Mouse (Mus musculus) gastrocnemius, postnatal 4 days (tissue): Measurements from ENCODE around the gene Bri3bp. TPM values are rescaled to one million over a fixed set of nuclear protein-coding genes. Genes with fewer than 3 reads are reported as not detected.
A peak's percentile ranks its signal among the peaks of the same experiment; 100 is the strongest.
"Not testable (repeated sequence)": the region's sequence is repeated elsewhere in the genome, so short reads cannot be mapped to it uniquely, and the experiment has no call there.

Source experiments
- DNase-seq, 2 experiments: peaks; one replicate each; pipeline ENCODE4 v3.0.0; 2021 to 2022; ENCODE audit warnings: low spot score in 2 of 2, mixed read lengths in 2 of 2
- total RNA-seq, 2 experiments: library from RNA; stranded (reverse); gene quantifications; 2 replicates each; pipeline ENCODE4 v1.2.3; 2021

Gene Bri3bp
- total RNA-seq, 2 experiments from 2014 or later, result 10.4 to 12.0 TPM

DNA sequence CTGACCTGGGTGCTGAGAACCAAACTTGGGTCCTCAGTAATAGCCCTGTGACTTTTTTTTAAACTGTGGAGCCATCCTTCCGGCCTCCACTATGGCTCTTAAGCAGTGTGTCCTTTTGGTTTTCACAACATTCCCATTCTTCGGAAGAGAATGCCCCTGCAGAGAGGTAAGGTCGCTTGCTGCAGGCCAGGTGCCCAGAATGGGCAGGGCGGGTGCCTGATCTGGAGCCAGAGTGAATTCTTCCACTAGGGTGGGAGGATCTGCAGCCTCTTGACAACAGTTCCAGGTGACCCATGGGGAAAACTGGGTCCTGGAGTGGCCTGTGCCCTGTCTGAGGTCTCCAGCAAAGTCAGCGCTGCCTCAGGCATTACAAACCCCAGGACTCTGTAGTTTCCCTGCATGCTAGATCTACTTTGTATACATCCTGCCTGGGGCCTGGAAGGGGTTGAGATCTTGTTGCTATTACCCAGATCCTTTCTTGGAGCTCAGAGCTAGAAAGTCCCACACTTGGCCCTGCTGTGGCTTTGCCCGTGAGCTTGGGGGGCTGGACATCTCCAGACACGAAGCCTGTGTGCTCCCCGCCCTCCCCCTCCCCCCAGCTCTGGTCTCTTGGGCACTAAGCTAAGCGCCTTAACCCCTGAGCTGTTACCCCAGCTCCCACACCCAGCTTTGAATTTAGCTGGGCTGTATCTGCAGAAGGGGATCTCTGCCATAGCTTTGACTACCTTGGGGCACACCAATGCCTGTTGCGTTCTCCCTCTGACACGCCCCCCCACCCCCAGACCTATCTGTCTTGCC is 39.3 kb downstream of the Bri3bp start:
- DNase-seq, result no peak

DNA sequence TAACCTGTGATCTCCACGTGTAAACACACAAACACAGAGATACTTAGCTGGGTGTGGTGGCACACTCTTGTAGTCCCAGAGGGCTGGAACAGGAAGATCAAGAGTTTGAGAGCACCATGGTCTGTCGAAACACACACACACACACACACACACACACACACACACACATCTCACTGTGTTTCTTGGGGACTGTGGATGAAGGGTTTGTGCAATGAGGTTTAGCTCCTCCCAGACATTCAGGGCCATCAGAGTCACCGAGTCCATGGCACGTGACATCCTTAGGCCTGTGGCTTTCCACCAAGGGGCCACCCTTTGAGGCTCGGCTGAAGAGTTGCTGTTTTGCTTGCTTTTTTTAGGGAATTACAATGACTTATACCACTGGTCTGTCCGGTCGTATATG is 41.1 kb downstream of the Bri3bp start:
- no peak for DNase-seq

DNA sequence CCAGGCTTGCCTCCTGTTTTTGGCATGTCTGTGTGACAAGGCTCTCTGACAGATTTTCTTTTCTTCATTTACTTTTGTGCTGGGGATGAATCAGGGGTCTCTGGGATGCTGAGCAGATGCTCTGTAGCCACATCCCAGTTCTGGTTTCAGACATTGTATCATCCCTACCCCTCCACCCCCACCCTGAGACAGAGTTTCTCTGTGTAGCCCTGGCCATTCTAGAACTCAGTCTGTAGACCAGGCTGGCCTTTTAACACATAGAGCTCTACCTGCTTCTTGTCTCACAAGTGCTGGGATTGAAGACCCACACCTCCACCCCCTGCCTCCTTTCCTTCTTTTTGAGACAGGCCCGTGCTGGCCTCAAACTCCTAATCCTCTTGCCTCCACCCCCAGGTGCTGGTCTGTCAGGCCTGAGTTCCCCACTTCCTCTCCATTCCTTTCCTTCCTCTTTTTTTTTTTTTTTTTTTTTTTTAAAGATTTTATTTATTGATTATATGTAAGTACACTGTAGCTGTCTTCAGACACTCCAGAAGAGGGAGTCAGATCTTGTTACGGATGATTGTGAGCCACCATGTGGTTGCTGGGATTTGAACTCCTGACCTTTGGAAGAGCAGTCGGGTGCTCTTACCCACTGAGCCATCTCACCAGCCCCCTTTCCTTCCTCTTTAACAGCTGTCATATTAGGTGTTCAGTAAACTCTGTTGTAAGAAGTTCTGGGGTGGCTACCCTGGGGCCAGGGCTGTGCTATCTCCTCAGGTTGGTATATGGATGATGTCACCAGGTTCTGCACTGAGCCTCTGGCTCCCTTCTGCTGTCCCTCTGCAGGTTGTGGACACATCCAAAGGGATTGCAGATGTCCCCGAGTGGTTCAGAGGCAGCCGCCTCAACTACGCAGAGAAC is 42.6 kb downstream of the Bri3bp start:
- DNase-seq, result no peak

DNA sequence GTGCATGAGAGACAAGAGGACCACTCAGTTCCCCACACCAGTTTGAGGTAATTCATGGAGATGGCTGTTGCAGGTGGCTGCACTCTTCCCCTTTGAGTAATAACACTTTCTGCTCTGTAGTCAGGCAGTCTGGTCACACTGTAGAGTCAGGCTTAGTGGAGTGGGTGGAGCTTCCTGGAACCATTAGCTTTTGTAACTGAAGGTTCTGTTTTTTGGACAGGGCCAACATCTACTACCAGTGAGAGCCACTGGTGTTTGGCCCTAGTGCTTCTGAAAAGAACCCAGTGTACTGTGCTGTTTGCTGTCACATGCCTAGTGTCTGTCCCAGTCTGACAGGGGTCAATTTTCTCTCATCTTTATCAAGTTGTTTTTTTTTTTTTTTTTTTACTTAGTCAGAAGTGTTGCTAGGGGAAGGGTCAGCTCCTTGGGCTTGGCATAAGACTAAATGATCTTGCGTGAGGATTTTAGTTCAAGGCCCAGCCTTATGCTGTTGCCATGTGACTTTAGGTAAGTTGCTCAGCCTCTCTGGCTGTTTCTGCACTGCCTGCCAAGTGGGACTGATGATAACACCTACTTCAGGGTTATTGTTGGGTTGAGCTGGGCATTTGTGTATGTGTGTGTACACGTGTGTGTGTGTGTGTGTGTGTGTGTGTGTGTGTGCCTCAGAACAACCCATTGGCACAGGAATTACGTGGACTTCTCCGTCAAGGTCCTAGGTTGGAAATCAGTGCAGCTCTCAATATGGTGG is 43.8 kb downstream of the Bri3bp start:
- DNase-seq, result no peak

DNA sequence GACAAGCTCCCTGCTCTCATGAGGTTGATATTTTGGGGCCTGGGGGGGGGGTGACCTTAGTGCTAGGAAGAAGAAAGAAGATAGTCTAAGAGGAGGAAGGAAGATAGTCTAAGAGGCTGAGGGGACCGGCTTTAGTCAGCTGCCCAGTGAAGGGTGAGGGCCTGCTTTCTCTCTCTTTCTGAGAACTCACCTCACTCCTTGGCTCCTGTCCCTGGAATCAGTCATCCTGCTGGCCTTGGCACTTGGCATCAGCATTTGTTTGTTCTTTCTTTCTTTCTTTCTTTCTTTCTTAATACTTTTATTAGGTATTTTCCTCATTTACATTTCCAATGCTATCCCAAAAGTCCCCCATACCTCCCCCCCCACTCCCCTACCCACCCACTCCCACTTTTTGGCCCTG is 44.7 kb downstream of the Bri3bp start:
- DNase-seq, result no peak

DNA sequence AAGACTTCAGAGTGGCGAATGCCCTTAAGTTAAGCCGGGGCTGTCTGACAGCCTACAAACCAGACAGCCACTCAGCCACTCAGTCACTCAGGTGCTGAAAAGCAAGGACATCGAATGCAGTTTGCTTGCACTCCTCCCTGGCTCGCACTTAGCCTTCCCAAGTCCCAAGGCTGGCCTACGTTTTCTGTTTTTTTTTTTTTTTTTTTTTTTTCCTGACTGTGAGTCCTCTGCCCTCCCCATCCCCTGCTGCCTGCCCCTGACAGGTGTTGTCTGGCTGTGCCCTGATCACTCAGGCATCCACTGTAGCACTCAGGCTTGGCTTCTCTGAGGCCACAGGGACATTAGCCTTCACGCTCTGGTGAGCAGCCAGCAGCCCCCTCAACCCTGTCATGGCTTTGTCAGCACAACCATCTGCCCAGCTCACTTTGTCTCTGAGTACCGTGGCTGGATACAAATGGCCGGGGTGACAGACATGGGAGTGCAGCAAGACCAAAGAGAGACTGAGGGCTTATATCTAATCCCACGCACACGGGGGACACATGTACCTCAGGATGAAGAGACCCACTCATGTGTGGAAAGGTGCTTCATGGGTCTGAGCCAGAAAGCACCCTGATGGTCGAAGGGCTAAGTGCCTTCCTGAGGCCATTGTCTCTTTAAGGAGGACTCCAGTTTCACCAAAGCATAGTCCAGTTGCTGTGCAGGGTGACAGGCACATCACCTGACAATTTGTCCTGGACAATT is 46.2 kb downstream of the Bri3bp start:
- DNase-seq, result no peak

DNA sequence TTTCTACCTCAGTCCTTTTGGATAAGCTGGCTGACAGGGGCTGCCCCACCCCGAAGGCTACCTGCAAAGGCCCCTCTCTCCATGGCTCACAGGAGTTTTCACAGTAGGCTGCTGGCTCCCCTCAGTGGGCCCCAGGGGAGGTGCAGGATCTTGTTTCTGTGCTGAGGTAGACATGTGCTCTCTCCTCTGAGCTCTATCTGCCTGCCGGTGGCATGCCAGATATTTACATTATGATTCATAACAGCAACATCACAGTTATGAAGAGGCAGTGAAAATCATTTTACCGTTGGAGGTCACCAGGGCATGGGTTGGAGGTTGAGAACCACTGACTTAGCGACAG is 46.7 kb downstream of the Bri3bp start:
- no peak for DNase-seq

DNA sequence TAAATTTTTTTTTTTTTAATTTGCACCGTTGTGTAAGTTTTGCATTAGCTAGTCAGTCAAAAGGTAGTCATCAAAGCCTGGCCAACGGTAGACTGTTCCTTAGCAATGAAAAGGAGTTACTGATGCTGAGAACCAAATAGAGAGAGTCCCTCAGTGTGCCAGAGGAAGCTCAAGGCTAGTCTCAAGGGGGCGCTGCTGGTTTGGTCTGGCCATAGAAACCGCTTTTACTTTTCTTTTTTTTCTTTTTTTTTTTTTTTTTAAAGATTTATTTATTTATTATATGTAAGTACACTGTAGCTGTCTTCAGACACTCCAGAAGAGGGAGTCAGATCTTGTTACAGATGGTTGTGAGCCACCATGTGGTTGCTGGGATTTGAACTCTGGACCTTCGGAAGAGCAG is 47.6 kb downstream of the Bri3bp start:
- DNase-seq, result not testable (repeated sequence)

DNA sequence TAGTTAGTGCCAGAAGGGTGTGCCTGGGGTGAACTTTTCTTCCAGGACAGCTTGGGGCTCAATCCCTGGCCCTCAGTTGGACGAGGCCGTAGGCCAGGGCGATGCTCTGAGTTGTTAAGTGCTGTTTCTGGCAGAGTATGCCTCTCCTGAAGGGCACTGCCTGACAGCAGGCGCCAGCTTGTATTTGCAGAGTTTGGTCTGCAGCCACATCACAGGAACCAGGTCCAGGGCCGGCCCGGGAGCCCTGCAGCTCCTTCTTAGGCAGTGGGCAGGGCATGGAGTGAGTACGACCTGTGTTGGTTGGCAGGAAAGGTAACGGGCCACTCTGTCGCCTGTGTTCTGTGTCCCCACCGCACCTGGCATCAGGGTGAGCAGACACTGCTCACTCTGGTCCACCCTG is 49.7 kb downstream of the Bri3bp start:
- DNase-seq, result no peak

DNA sequence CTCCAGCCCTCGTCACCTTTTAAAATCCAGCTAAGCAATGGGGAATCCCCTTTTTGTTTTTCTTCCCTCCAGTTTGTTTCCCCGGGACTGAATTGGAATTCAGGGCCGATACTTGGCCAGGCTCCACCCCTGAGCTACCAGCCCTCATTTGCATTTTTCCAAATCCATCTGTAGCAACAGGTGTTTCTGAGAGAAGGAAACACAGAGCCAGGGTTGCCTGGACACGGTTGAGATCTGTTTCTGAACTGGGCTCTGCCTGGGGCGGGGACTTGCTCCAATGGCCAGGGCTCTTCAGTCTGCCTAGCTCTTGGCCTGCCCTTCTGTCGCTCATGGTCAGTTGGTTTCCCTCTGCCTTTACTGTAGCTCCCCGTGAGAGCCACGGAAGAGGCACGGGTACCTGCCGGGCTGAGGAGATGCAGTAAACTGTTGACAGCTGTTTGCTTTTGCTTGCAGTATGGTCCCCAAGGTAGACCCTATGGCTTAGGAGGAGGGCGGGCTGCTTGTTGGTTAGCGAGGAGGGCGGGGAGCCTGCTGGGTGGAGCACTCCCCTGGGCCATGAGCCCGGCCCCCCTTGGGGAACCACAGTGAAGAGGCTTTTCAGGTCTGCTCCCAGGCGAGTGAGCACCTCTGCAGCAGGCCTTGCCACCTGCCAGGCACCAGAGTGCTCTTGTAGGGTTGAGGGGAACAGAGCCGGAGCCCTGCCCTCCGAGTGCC is 51.2 kb downstream of the Bri3bp start:
- no peak for DNase-seq

DNA sequence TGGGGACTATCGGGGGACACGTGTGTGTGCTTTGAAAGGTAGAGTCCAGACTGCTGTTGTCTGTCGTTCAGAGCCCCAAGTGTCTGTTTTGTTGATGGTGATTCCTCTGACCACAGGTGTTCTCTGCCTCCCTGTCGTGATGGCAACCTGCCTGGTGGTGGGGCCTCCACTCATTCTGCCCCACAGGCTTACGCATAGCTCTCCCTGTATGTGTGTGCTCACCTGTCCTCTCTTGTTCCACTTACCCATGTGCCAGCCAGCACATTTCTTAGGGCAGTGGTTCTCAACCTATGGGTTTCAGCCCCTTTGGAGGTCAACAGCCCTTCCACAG is 51.7 kb downstream of the Bri3bp start:
- DNase-seq, result no peak

DNA sequence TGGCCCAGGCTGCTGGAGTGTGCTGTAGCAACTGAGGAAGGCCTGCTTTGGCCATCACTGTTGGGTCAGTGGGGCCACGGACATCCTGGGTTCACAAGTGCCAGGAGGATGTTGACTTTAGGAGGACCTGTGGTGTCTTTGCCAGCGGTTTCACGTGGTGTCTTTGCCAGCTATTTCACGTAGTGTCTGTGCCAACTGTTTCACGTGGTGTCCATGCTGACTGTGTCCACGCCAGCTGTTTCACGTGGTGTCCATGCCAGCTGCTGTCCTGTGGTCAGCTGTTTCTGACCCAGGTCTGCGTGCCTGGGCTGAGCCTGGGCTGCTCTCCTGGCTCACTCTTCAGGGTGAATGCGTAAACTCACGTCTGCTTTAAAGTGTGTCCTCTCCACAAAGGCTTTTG is 54.3 kb downstream of the Bri3bp start:
- no peak for DNase-seq

DNA sequence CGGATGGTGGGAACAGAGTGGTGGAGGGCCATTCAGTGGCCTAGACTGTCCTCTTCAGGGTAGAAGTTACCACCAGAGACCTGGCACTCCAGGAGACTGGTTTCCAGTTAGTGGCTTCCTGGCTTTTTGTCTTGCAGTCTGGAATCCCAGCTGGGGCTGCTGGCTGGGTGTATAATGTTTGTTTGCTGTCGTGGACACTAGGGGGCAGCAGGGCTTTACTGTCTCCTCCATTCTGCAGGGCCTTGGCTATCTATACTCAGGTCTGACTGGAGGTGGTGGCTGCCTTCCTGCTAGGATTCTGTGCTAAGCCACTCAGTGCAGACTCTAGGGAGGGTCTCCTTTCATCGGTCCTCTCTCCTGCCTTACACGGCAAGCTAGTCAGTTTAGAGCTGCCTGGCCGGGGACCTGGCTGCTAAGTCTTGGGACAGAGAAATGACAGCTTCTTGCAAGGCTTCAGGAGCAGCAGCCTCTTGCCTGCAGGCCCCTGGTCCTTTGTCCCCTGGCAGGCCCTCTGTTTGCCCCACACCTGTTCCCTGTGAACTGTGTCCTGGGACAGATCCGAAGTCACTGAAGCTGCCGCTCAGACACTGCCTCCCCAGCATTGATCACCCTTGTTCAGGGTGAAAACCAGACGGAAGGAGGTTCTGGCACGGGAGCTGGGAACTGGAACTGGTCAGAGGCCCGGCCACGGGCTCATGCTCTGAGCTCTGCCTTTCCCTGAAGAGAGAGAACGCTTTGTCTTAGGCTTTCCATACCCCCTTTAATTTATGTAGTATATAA is 56.6 kb downstream of the Bri3bp start:
- peak in 1 of 2 experiments; percentile 55 for DNase-seq

DNA sequence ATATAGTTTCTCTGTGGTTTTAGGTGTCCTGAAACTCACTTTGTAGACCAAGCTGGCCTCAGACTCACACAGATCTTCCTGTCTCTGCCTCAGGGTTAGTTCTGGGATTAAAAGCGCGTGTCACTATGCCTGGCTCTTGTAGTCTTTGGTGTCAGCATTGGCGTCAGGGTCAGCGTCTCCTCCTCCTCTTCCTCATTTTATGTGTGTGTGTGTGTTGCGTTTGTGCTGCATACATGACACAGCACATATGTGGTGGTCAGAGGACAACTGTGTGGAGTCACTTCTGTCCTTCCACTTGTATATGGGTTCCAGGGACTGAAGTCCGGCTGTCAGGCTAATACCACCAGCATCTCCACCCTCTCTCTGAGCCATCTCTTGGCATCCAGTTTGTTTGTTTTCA is 60.1 kb downstream of the Bri3bp start:
- no peak for DNase-seq

DNA sequence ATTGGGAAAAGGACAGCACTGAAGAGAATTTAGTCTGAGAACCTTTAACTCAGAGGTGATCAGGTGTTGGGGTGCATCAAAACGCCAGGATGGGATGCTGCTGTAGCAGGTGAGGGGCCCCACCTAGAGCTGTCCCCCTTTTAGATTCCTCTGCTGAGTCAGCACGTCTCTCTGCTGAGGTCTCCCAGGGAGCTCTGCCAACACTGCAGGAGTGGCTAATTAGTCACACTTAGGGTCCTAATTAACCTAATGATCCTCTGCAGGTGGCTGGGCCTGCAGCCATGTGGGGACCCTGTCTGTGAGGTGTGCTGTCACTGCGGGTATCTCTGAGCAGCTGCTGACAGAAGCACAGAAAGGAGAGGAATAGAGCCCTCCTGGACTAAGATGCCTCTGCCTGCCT is 60.8 kb downstream of the Bri3bp start:
- DNase-seq, result no peak

DNA sequence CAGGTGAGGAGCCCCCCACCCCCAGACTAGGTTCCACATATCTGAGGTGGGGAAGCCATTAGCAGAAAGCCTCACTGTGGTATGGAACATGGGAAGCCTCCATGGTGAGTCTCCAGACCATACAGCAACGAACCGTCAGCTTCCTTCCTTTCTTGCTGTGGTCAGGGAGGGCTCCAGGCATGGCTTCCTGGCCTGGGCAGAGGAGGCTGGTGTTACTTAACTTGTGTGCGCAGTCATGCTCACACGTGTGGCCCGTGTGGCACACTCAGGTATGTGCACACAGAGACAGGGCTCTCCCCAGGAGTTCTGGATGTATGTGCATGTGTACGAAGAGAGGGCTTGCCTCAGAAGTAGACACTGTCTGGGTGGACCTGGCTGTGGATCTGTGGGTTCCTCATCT is 62.3 kb downstream of the Bri3bp start:
- DNase-seq, result no peak

DNA sequence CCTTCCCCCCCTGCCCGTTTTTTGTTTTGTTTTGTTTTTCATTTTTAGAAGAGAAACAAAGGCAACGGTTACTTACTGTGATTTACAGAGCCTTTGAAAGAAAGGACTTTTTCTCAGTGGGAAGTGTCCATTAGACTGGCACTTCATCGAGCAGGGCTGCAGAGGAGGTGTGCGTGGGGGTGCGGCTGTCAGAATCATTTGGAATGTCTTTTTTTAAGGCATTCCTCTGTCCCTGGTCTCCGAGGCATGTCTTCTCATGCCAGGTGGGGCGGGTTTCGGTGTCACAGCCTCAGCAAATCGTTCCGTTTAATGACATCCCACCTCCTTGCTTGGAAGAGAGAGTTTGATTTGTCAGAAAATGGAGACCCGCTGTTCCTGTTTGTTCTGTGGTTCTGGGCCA is 63.3 kb downstream of the Bri3bp start:
- no peak for DNase-seq

DNA sequence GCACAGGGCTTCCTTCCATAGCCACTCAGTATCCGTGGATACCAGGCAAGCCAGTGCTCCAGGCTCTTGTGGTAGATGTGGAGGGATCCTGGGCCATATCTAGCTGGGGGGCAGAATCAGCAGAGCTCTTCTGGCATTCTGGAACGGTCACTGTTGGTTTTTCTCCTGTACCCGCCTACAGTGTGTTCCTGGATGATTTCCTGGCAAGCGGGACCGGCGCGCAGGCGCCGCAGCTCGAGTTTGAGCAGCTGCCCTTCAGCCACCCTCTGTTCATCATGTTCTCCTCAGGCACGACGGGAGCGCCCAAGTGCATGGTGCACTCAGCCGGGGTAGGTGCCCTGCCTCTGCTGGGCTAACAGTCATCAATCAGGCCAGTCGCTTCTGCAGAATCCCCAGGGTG is 64.6 kb downstream of the Bri3bp start:
- no peak for DNase-seq

DNA sequence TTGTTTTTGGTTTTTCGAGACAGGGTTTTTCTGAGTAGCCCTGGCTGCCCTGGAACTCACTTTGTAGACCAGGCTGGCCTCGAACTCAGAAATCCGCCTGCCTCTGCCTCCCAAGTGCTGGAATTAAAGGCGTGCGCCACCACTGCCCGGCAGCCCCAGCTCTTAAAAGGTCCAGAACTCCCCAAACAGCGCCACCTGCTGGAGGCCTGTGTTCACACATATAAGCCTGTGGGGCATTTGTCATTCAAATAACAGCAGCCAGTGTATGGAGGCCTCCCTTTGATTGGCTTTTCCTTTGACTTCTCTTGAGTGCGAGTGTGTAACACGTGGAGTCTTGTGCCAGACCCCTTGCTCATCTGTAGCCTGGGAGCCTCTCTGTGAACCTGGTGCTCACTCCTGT is 66.2 kb downstream of the Bri3bp start:
- DNase-seq, result no peak

DNA sequence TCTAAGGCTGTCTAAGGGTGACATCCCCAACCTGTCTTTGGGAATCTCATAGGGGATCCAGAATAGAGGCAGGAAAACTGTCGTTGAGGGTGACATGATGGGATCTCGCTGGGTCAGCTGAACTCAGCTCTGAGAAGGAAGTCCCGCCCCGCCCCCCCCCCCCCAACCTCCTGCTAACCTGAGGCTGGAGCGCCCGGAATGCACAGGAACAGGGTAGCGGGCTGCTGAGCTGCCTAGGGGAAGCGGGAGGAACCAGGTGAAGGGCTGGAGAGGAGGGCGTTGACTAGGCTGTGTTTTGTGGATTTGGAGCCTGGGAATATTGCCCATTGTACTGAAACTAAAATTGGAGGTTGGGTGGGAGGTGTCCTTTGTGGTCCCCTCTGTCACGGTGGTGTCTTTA is 66.6 kb downstream of the Bri3bp start:
- DNase-seq, result no peak
